Mouse (Mus musculus) ovary, postnatal 10 days (tissue): ENCODE results near the gene Gm20479.

Experiments
- DNase-seq: peaks from one replicate; pipeline ENCODE4 v3.0.0; 2022; ENCODE audit warnings: low spot score

Gene Gm20479

GRCm38 (mm10) chr7:27334405-27334911, 22.8 kb downstream of the Gm20479 start:
- DNase-seq: no peak

GRCm38 (mm10) chr7:27333316-27333941, 23.8 kb downstream of the Gm20479 start:
- no peak for DNase-seq

- peak; percentile 78 for DNase-seq
Measured at GRCm38 (mm10) chr7:27332353-27333199, 24.6 kb downstream of the Gm20479 start.

GRCm38 (mm10) chr7:27331854-27332253, 25.4 kb downstream of the Gm20479 start:
- no peak for DNase-seq

- no peak for DNase-seq
Measured at GRCm38 (mm10) chr7:27331541-27331851, 25.7 kb downstream of the Gm20479 start.

- peak; percentile 91 for DNase-seq
Measured at GRCm38 (mm10) chr7:27330709-27331540, 26.3 kb downstream of the Gm20479 start.

- no peak for DNase-seq
Measured at GRCm38 (mm10) chr7:27329981-27330380, 27.2 kb downstream of the Gm20479 start.

- peak; percentile 68 for DNase-seq
Measured at GRCm38 (mm10) chr7:27329326-27329947, 27.8 kb downstream of the Gm20479 start.

- no peak for DNase-seq
Measured at GRCm38 (mm10) chr7:27328648-27329047, 28.6 kb downstream of the Gm20479 start.

- no peak for DNase-seq
Measured at GRCm38 (mm10) chr7:27328161-27328560, 29.1 kb downstream of the Gm20479 start.

GRCm38 (mm10) chr7:27327500-27327899, 29.7 kb downstream of the Gm20479 start:
- DNase-seq: no peak

GRCm38 (mm10) chr7:27326101-27326880, 30.9 kb downstream of the Gm20479 start:
- DNase-seq: no peak

GRCm38 (mm10) chr7:27325697-27326096, 31.5 kb downstream of the Gm20479 start:
- DNase-seq: no peak

GRCm38 (mm10) chr7:27324928-27325327, 32.3 kb downstream of the Gm20479 start:
- DNase-seq: no peak

- no peak for DNase-seq
Measured at GRCm38 (mm10) chr7:27324161-27324560, 33.1 kb downstream of the Gm20479 start.

GRCm38 (mm10) chr7:27323001-27323400, 34.2 kb downstream of the Gm20479 start:
- DNase-seq: no peak

GRCm38 (mm10) chr7:27322291-27322690, 34.9 kb downstream of the Gm20479 start:
- no peak for DNase-seq

GRCm38 (mm10) chr7:27319411-27319810, 37.8 kb downstream of the Gm20479 start:
- DNase-seq: no peak

- no peak for DNase-seq
Measured at GRCm38 (mm10) chr7:27315958-27316357, 41.3 kb downstream of the Gm20479 start.

- no peak for DNase-seq
Measured at GRCm38 (mm10) chr7:27314393-27314792, 42.8 kb downstream of the Gm20479 start.

GRCm38 (mm10) chr7:27311651-27312284, 45.5 kb downstream of the Gm20479 start:
- no peak for DNase-seq
